Mouse (Mus musculus) B cell, adult 67 days (primary cell): ENCODE measurements around the gene Prkra. TPM values are rescaled to one million over a fixed set of nuclear protein-coding genes. Genes with fewer than 3 reads are reported as not detected.

Experiments used
- total RNA-seq, 2 experiments: library from RNA; stranded (reverse); gene quantifications; 4 replicates each; pipeline ENCODE4 v1.2.4; 2023

Prkra gene
- total RNA-seq, result 1 to 10 TPM; 2.8 to 3.4 TPM

GRCm38 (mm10) chr2:76647883-76648570 lies at the start of gene Prkra, which contains the start of gene Pjvk:
Prkra (minus strand) TSS chr2:76648015.
Pjvk (plus strand) TSS chr2:76648476.

GRCm38 (mm10) chr2:76674725-76675427 lies 27.1 kb upstream of the Prkra start, which contains the start of gene Plekha3:
Plekha3 (plus strand) TSS chr2:76675281.

GRCm38 (mm10) chr2:76672966-76673392 lies 25.2 kb upstream of the Prkra start, which contains the start of gene Fkbp7:
Fkbp7 (minus strand) TSS chr2:76673116.

Other genes with a start within 250 kb of the Prkra start
- gene Osbpl6, start 241.5 kb downstream of the Prkra start, total RNA-seq, result under 1 TPM in 1 of 2 experiments, not detected in 1; 0.33 TPM
- not detected for gene Pjvk, start 461 bp upstream of the Prkra start, total RNA-seq
- gene Fkbp7, start 25.1 kb upstream of the Prkra start, total RNA-seq, result 1 to 10 TPM; 6.5 to 7.1 TPM
- gene Plekha3, start 27.3 kb upstream of the Prkra start, total RNA-seq, result 10 to 100 TPM; 31.6 to 36.2 TPM